Mouse (Mus musculus): ENCODE measurements around the gene Ndufs2. TPM values are rescaled to one million over a fixed set of nuclear protein-coding genes. Genes with fewer than 3 reads are reported as not detected.

Ndufs2 gene
- polyA plus RNA-seq, 1 experiment from 2014 or later = 213 TPM

DNA sequence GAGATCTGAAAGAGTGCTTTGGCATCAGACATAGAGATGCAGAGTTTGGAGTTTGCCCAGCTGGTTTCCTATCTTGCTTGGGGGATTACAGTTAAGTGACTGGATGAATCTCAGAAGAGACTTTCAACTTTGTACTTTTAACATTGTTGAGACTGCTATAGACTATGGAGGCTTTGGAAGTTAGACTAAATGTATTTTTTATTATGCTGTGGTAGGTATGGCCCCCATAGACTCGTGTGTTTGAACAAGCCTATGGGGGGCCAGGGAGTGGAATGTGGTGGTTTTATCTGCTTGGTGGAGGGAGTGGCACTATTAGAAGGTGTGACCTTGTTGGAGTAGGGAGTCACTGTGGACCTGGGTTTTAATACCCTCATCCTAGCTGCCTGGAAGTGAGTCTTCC lies 51.7 kb downstream of the Ndufs2 start:
- 58% methylated on average over 1 of the region's 1 CpGs for WGBS
- Histone ChIP-seq H3K27ac (no peak overlapping the region), H3K36me3 (replicated peaks) (no peaks in the 10 kb centered on the region), H3K4me3 (replicated peaks) (no peak overlapping the region), H3K4me2 (no peak overlapping the region), H3K4me1 (peaks cover 12% of the 10 kb centered on the region), H3K27me3 (peaks cover 45% of the 10 kb centered on the region), H3K9me3 (no peaks in the 10 kb centered on the region), H3K9ac (no peak overlapping the region)
- ATAC-seq (ENCODE audit: low FRiP score) = no peak

DNA sequence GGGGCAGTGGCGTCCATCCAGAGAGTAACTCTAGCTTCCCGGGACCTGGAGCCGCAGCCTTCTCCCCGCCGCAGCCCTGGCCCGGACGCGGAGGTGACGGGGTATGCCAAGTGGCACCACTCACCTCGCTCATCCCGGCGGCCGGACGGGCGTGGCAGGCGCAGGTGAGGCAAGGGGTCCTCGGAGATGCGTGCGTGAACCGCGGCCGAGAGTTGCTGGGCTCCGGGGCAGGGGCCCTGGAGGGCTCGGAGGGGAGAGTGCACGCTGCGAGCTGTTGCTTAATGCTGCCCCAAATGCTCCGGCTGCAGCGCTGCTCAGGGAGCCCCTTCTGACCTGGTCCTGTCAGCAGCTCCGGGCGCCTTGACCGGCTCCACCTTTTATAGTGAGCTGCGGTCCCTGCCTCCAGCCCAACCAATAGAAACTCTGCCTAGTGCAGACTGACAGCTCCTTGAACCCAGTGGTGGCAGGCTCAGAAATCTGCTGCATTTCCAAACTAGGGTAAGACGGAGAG lies 55.2 kb downstream of the Ndufs2 start, which contains the start of gene Pcp4l1:
Gene Pcp4l1, minus strand, starts transcription at position 382 of the 511 bp plus-strand sequence.
- Histone ChIP-seq H3K27me3 (peaks cover 79% of the 10 kb centered on the region), H3K4me2 (peak within 1 kb of the TSS; percentile 98), H3K4me1 (peaks cover 35% of the 10 kb centered on the region), H3K9me3 (no peaks in the 10 kb centered on the region), H3K27ac (no peak within 1 kb of the TSS), H3K36me3 (replicated peaks) (no peaks in the 10 kb centered on the region), H3K9ac (peak within 1 kb of the TSS; percentile 54; the same call in 1 of the 2 replicates), H3K4me3 (replicated peaks) (peak within 1 kb of the TSS; percentile 55)
- peak; percentile 78 for ATAC-seq (ENCODE audit: low FRiP score)
- 1% methylated on average over 33 of the region's 33 CpGs for WGBS

DNA sequence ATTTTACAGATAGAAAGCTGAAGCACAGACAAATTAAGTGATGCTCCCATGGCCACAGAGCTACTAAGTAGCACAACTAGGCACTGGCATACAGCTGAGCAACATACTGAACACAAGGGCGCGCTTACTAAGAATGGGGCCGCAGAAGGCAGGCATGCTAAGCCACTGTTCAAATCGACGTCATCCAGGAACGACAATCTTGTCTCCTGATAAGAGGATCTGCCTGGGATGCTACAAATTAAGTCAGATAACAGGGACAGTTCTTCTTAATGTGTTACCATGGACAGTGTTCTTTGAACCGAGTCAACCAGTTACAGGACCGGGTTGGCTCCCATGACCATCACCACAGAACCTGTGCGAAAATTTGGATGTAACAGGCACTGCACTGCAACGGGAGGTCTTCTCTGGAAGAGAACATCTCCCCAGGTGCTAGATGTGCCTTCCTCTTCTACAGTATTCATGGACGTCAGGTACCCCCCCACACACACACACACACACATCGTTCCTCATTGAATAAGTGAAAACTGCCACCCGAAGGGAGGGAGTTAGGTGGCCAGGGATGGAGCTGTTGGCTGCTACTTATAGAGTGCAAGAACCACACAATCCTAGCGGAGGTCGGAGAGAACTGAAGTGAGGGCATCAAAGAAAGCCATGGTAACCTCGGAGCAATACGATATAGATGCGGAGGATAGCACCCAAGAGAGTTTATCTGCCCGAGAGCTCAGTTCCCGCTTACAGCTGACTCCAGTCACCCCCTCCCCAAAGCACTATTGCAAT lies 56.0 kb downstream of the Ndufs2 start:
- ATAC-seq (ENCODE audit: low FRiP score) = no peak
- Histone ChIP-seq H3K27ac (no peak overlapping the region), H3K36me3 (replicated peaks) (no peaks in the 10 kb centered on the region), H3K27me3 (peaks cover 84% of the 10 kb centered on the region), H3K9ac (peak overlapping the region; percentile 54; the same call in 1 of the 2 replicates), H3K4me3 (replicated peaks) (peak overlapping the region; percentile 55), H3K9me3 (no peaks in the 10 kb centered on the region), H3K4me1 (peaks cover 35% of the 10 kb centered on the region), H3K4me2 (peak overlapping the region; percentile 98)
- WGBS = 4% methylated on average over 20 of the region's 20 CpGs

DNA sequence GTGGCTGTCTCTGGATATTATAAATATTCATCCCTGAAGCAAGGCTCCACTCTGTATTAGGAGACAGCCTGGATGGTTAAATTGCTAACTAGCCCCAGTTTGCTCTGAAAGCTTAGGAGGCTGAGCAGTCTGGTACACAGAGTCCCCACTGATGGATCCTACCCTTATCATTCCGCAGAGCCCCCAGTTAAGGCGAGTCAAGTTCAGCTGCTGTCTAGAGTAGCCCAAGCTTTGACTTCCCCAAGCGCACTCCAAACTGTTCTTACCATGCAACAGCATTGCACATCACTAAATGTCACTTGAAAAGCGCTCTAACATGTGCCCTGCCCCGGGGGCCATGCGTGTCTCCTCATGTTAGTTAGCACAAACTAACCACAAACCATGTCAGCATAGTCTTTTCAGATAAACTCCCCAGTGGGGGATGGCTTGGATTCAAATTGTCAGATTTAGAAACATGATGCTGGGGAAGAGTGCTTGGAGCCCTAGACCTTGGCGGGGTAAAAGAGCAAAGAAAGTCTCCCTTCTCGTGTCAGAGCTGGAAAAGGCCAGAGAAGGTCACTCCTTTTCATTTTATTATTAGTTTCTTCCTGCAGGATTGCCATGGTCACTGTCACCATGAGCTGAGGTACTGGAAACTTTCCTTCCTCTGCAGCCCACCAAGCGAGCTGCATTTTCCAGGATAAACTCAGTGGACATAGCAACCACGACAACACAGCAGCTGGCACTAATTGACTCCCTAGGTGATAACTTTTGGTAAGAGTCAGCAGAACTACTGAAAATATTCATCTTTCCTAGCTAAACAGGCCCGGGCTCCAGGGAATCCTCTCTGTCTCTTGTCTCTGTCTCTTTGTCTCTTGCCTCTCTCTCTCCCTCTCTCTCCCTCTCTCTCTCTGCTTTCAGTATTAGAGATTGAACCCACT lies 57.0 kb downstream of the Ndufs2 start:
- H3K4me3 ChIP-seq (replicated peaks) = no peak overlapping the region
- peak overlapping the region; percentile 42 for H3K4me2 ChIP-seq
- peaks cover 77% of the 10 kb centered on the region for H3K27me3 ChIP-seq
- no peak for ATAC-seq (ENCODE audit: low FRiP score)
- H3K9ac ChIP-seq = no peak overlapping the region
- 26% methylated on average over 11 of the region's 11 CpGs for WGBS
- peaks cover 43% of the 10 kb centered on the region for H3K4me1 ChIP-seq
- H3K27ac ChIP-seq = no peak overlapping the region
- no peaks in the 10 kb centered on the region for H3K9me3 ChIP-seq
- no peaks in the 10 kb centered on the region for H3K36me3 ChIP-seq (replicated peaks)

DNA sequence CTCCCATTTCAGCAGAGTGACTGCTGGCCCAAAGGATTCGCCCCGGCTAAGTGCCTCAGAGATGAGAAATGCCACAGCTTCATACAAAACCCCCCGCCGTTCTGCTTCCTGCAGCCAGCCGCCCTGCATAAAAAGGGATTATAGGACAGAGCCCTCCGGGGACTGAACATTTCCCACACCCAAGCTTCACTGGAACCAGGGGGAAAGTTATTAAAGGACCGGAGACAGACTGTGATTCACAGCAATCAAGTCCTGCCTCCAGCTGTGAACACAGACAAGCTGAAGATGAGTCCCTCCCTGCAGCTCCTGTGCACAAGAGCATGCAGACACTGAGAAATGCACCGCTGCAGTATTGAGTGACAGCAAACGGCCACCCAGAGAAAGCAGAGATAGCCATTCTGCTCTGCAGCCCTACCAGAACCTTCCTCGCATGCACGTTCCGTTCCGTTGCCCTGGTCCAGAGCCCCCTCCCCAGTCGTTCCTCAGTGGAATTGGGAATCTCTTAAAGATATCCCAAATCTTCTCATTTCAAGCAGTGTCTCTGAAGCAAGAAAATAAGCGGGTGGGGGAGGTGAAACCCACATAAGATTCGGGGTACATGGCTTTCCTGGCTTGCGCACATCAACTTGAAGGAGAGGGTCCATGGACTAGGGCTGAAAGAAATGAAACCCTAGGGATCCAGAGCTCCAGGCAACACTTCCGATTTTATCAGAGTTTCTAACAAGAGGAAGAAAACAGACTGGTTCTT lies 57.9 kb downstream of the Ndufs2 start:
- H3K9me3 ChIP-seq = no peaks in the 10 kb centered on the region
- peaks cover 52% of the 10 kb centered on the region for H3K4me1 ChIP-seq
- WGBS = 3% methylated on average over 18 of the region's 18 CpGs
- H3K27me3 ChIP-seq = peaks cover 70% of the 10 kb centered on the region
- peak overlapping the region; percentile 42 for H3K4me2 ChIP-seq
- peak overlapping the region; percentile 22 for H3K4me3 ChIP-seq (replicated peaks)
- ATAC-seq (ENCODE audit: low FRiP score) = peak; percentile 60; the same call in 1 of the 2 replicates
- H3K27ac ChIP-seq = 0 out of 2 replicates have a peak overlapping the region, but pooled peaks have one; percentile 14
- H3K36me3 ChIP-seq (replicated peaks) = no peaks in the 10 kb centered on the region
- peak overlapping the region; percentile 29; the same call in 1 of the 2 replicates for H3K9ac ChIP-seq

DNA sequence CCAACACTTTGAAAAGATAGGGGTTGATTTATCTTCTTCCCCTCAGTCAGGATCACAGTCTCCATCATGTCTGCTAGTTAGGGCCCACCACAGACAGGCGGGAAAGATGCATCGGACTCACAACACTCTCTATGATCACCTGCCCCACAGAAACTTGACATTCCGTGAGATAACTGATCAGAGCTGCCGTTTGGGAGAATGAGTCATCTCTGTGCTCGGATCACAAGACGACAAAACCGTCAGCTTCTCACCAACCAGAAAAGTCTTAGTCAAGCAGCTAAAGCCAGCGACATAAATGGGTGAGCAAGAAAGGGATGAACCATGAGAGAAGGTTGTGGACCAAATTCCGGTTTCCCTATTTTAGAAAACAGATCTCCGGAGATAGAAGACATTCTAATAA lies 58.9 kb downstream of the Ndufs2 start:
- H3K9ac ChIP-seq = no peak overlapping the region
- H3K4me1 ChIP-seq = peaks cover 55% of the 10 kb centered on the region
- 49% methylated on average over 10 of the region's 10 CpGs for WGBS
- H3K4me3 ChIP-seq (replicated peaks) = no peak overlapping the region
- H3K4me2 ChIP-seq = no peak overlapping the region
- ATAC-seq (ENCODE audit: low FRiP score) = no peak
- H3K27ac ChIP-seq = no peak overlapping the region
- H3K9me3 ChIP-seq = no peaks in the 10 kb centered on the region
- H3K27me3 ChIP-seq = peaks cover 63% of the 10 kb centered on the region
- H3K36me3 ChIP-seq (replicated peaks) = no peaks in the 10 kb centered on the region

DNA sequence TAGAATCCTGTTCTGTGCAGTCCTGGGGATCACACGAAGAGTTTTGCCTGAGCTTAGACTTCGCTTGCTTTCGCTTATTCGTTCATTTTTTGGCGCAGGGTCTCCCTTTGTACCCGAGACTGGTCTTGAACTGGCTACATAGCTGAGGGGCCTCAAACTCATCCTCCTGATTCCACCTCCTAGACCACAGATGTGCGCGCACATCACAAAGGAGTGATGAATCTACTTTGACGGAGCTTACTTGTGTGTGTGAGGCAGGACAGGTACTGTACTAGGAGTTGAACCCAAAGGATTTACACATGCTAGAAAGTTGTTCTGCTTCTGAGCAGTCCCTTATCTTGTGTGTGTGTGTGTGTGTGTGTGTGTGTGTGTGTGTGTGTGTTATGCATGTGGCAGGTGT lies 60.4 kb downstream of the Ndufs2 start:
- no peak for ATAC-seq (ENCODE audit: low FRiP score)
- Histone ChIP-seq H3K4me2 (no peak overlapping the region), H3K9ac (no peak overlapping the region), H3K27me3 (peaks cover 59% of the 10 kb centered on the region), H3K4me1 (peaks cover 53% of the 10 kb centered on the region), H3K9me3 (no peaks in the 10 kb centered on the region), H3K36me3 (replicated peaks) (no peaks in the 10 kb centered on the region), H3K4me3 (replicated peaks) (no peak overlapping the region), H3K27ac (no peak overlapping the region)
- WGBS = 92% methylated on average over 9 of the region's 9 CpGs

DNA sequence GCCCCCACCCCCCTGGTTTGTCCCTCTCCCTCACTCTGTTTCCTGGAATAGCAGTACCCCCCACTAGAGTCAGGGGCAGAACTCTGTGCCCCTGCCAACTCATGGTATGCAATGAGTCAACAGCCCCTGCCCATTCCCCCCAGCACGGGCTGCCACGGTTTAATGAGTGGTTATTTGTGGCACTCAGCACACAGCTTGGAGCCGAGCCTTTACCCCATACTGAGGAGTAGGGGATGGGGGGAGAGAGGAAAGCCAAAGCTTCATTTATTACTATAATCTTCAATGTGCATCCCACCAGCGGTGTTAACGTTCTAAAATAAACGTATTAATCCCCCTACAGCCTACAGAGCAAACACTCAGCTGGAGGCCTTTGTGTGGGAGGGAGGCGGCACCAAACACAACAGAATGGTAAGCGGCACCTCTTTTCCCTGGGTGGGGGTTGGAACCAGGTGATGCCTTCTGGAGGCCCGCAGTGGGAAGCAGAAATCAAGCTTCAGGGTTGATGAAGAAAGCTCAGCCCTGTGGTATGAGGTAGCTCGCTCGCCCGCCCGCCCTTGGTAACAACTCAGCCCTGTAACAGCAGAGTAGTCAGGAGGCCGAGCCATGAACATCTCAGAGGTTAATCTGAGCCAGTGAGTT lies 61.6 kb downstream of the Ndufs2 start:
- WGBS = 17% methylated on average over 14 of the region's 14 CpGs
- H3K27me3 ChIP-seq = peaks cover 47% of the 10 kb centered on the region
- no peak for ATAC-seq (ENCODE audit: low FRiP score)
- H3K4me2 ChIP-seq = 0 out of 2 replicates have a peak overlapping the region, but pooled peaks have one; percentile 8
- no peaks in the 10 kb centered on the region for H3K36me3 ChIP-seq (replicated peaks)
- H3K4me1 ChIP-seq = peaks cover 44% of the 10 kb centered on the region
- no peak overlapping the region for H3K4me3 ChIP-seq (replicated peaks)
- peak overlapping the region; percentile 50; the same call in 1 of the 2 replicates for H3K27ac ChIP-seq
- no peak overlapping the region for H3K9ac ChIP-seq
- no peaks in the 10 kb centered on the region for H3K9me3 ChIP-seq

DNA sequence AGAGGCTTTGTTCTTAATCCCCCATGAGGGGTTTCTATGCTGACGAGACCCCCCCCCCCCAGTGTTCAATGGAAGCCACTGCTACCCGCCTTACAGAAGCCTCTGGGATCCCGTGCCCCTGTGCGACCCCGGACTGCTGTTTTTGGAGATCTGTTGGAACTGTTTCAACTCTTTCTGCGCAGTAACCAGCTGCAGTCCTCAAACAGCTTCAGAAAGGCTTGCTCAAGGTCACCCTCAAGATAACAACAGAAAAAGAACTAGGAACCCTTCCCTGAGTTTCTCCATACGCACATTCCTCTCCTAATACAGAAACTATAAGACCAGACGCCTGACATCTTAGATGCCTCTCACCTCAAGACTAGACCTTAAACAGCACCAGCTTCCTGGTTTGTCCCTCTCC lies 62.1 kb downstream of the Ndufs2 start:
- Histone ChIP-seq H3K27ac (peak overlapping the region; percentile 50; the same call in 1 of the 2 replicates), H3K9ac (no peak overlapping the region), H3K36me3 (replicated peaks) (no peaks in the 10 kb centered on the region), H3K4me2 (peak overlapping the region; percentile 8; the same call in 1 of the 2 replicates), H3K9me3 (no peaks in the 10 kb centered on the region), H3K27me3 (peaks cover 41% of the 10 kb centered on the region), H3K4me3 (replicated peaks) (no peak overlapping the region), H3K4me1 (peaks cover 38% of the 10 kb centered on the region)
- no peak for ATAC-seq (ENCODE audit: low FRiP score)
- WGBS = 10% methylated on average over 8 of the region's 8 CpGs

DNA sequence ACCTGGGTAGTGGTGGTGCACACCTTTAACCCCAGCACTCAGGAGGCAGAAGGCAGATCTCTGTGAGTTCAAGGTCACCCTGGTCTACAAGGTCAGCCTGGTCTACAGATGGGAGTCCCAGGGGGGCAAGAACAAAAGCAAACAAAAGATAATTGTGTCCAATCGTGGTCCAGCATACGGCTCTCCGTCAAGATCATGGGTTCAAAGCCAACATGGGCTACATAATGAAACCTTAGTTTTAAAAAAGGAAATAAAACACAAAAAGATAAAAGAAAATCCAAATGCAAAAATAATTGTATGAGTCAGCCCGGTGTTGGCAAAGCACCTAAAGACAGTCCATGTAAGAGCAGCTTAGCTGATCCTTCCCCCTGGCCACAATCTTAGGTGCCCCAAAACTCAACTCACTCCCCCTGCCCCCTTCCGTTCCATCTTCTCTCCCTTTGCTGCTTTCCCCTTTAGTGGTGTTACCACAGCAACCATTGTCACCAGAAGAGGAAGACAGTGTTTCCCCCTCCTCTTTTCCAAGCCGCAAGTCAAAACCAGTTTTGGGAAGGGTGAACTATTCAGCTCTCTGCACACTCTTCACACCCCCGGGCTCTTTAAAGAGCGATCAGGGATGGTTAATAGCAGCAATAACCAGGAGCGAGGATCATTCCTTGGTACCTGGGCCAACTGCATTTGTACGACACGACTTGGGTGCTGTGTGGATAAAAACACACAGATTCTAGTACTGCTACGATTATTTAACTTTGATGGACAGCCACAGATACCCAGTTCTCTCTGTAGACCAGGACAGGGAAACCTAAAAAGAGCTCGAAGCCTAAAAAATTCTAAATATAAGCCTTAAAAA lies 63.1 kb downstream of the Ndufs2 start:
- no peak overlapping the region for H3K4me3 ChIP-seq (replicated peaks)
- whole genome bisulfite sequencing = 35% methylated on average over 13 of the region's 13 CpGs
- ATAC-seq (ENCODE audit: low FRiP score) = peak; percentile 28; the same call in 1 of the 2 replicates
- H3K4me2 ChIP-seq = no peak overlapping the region
- H3K27me3 ChIP-seq = peaks cover 32% of the 10 kb centered on the region
- no peak overlapping the region for H3K27ac ChIP-seq
- H3K4me1 ChIP-seq = peaks cover 29% of the 10 kb centered on the region
- no peaks in the 10 kb centered on the region for H3K36me3 ChIP-seq (replicated peaks)
- H3K9ac ChIP-seq = no peak overlapping the region
- no peaks in the 10 kb centered on the region for H3K9me3 ChIP-seq

Measured in forebrain, embryonic 12.5 days (tissue).